Mouse (Mus musculus) CH12.LX (cell line): ENCODE results near the gene Pald1.

Source experiments
- EP300 ChIP-seq: IDR thresholded peaks from 2 replicates; pipeline ENCODE4 v1.6.1; 2011; ENCODE audit warnings: low read length, improper control_type of control experiment
- MAFK ChIP-seq: IDR thresholded peaks from 2 replicates; pipeline ENCODE4 v1.6.1; 2011; ENCODE audit warnings: low read length, improper control_type of control experiment; ENCODE audit not compliant: insufficient replicate concordance
- MAX ChIP-seq: IDR thresholded peaks from 2 replicates; pipeline ENCODE4 v1.6.1; 2011; ENCODE audit warnings: low read length, improper control_type of control experiment
- USF1 ChIP-seq: IDR thresholded peaks from 2 replicates; pipeline ENCODE4 v1.6.1; 2014; ENCODE audit warnings: low read depth, mild to moderate bottlenecking, inconsistent platforms, low read length, improper control_type of control experiment
- ZNF384 ChIP-seq: IDR thresholded peaks from 2 replicates; pipeline ENCODE4 v1.6.1; 2012; ENCODE audit warnings: low read depth, low read length, improper control_type of control experiment, inconsistent platforms

DNA sequence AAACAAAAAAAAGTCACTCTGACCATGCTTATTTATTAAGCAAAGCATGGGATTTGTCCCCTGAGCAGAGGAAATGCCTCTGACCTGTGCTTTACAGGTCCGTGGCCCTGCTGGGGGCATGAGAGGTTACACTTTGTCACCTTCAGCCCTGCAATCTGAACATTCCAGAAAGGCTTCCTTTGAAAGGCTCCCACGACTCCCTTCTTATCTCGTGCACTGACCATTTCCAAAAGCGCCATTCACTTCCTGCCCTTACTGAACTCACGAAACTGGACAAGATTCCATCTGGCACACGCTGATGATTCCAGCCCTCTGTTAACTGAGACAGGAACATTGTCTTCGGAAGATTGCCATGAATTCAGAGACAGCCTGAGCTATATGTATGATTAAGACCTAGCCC is 69.6 kb downstream of the Pald1 start:
- no peak for TF ChIP-seq ZNF384
- no peak for TF ChIP-seq EP300
- no peak for TF ChIP-seq MAFK
- TF ChIP-seq MAX = no peak
- no peak for TF ChIP-seq USF1
